Mouse (Mus musculus) myocyte (in vitro differentiated cells): ENCODE measurements around the gene Ptprg. TPM values are rescaled to one million over a fixed set of nuclear protein-coding genes. Genes with fewer than 3 reads are reported as not detected.

Experiments
- H3K27me3 ChIP-seq: one replicate; pipeline ENCODE4 v1.6.1; 2011; ENCODE audit not compliant: control insufficient read depth, insufficient read depth, insufficient read length
- H3K36me3 ChIP-seq: one replicate; pipeline ENCODE4 v1.6.1; 2011; ENCODE audit not compliant: control insufficient read depth, insufficient read depth
- H3K4me2 ChIP-seq: one replicate; pipeline ENCODE4 v1.6.1; 2011; ENCODE audit warnings: low read depth, control low read depth
- H3K4me3 ChIP-seq: one replicate; pipeline ENCODE4 v1.5.1; 2011; ENCODE audit warnings: mild to moderate bottlenecking, control low read depth, moderate library complexity
- H3K79me2 ChIP-seq: one replicate; pipeline ENCODE4 v1.6.1; 2011; ENCODE audit not compliant: control insufficient read depth, insufficient read depth
- H3ac ChIP-seq: one replicate; pipeline ENCODE4 v1.6.1; 2011; ENCODE audit not compliant: control insufficient read depth, insufficient read length
- CEBPB ChIP-seq: IDR thresholded peaks from 2 replicates; pipeline ENCODE4 v1.6.1; 2011; ENCODE audit warnings: mild to moderate bottlenecking, moderate library complexity; ENCODE audit not compliant: poor library complexity, insufficient read depth, severe bottlenecking
- E2F4 ChIP-seq: IDR thresholded peaks from one replicate; pipeline ENCODE4 v1.6.1; 2011; ENCODE audit warnings: mild to moderate bottlenecking, control low read depth, moderate library complexity; ENCODE audit not compliant: insufficient read depth
- MAX ChIP-seq: IDR thresholded peaks from one replicate; pipeline ENCODE4 v1.6.1; 2011; ENCODE audit warnings: low read depth, mild to moderate bottlenecking, control low read depth
- MYOD1 ChIP-seq, 3 experiments: IDR thresholded peaks; one replicate each; pipeline ENCODE4 v1.6.1; 2011; ENCODE audit warnings: control low read depth in 2 of 3, low read depth in 2 of 3, mild to moderate bottlenecking in 2 of 3, moderate library complexity in 1 of 3; ENCODE audit not compliant: insufficient read length in 2 of 3, control insufficient read depth in 1 of 3
- MYOG ChIP-seq, 3 experiments: IDR thresholded peaks; one replicate each; pipeline ENCODE4 v1.6.1; 2011; ENCODE audit warnings: control low read depth in 2 of 3, low read depth in 2 of 3, mild to moderate bottlenecking in 2 of 3; ENCODE audit not compliant: insufficient read length in 2 of 3, control insufficient read depth in 1 of 3, insufficient read depth in 1 of 3
- POLR2A ChIP-seq: IDR thresholded peaks from one replicate; pipeline ENCODE4 v1.6.1; 2011; ENCODE audit warnings: low read depth, mild to moderate bottlenecking, control low read depth, moderate library complexity; ENCODE audit not compliant: insufficient read length
- POLR2AphosphoS2 ChIP-seq: IDR thresholded peaks from one replicate; pipeline ENCODE4 v1.6.1; 2011; ENCODE audit warnings: low read depth, control low read depth; ENCODE audit not compliant: insufficient read length
- REST ChIP-seq: IDR thresholded peaks from one replicate; pipeline ENCODE4 v1.6.1; 2011; ENCODE audit warnings: mild to moderate bottlenecking, control low read depth, moderate library complexity; ENCODE audit not compliant: insufficient read depth, insufficient read length
- SRF ChIP-seq: IDR thresholded peaks from one replicate; pipeline ENCODE4 v1.6.1; 2011; ENCODE audit warnings: low read depth; ENCODE audit not compliant: control insufficient read depth, insufficient read length
- TCF12 ChIP-seq: IDR thresholded peaks from one replicate; pipeline ENCODE4 v1.6.1; 2011; ENCODE audit warnings: mild to moderate bottlenecking, control low read depth; ENCODE audit not compliant: poor library complexity, insufficient read depth, severe bottlenecking
- TCF3 ChIP-seq: IDR thresholded peaks from one replicate; pipeline ENCODE4 v1.6.1; 2011; ENCODE audit warnings: low read depth, control low read depth; ENCODE audit not compliant: insufficient read length
- USF1 ChIP-seq: IDR thresholded peaks from one replicate; pipeline ENCODE4 v1.6.1; 2011; ENCODE audit warnings: low read depth, mild to moderate bottlenecking, control low read depth, moderate library complexity
- polyA plus RNA-seq: library from polyadenylated mRNA; unstranded; fragments of >200 nt; fragmentation: generic; extraction: Trizol; gene quantifications from one replicate; pipeline ENCODE4 v1.2.1, GENCODE M21; 2012; ENCODE audit warnings: missing spikeins

The Ptprg gene
- polyA plus RNA-seq, 1 experiment, result 14.4 TPM

- H3K4me3 ChIP-seq, result no peak overlapping the region
- TF ChIP-seq CEBPB (no peak), MAX (no peak), POLR2AphosphoS2 (no peak), SRF (no peak), MYOD1 (IDR thresholded peaks at IDR 0.05; ENCODE audit: control insufficient read depth in 1 of 3, insufficient read length in 2 of 3, low read depth in 2 of 3) (no peak), TCF3 (no peak), USF1 (no peak), POLR2A (no peak), TCF12 (no peak), REST (no peak), E2F4 (no peak), MYOG (IDR thresholded peaks at IDR 0.05; ENCODE audit: control insufficient read depth in 1 of 3, insufficient read depth in 1 of 3, insufficient read length in 2 of 3, low read depth in 2 of 3) (no peak)
Observed at GRCm38 (mm10) chr14:12178645-12179044, 625.3 kb downstream of the Ptprg start.

GRCm38 (mm10) chr14:12180116-12180515 lies 626.8 kb downstream of the Ptprg start:
- no peak overlapping the region for H3ac ChIP-seq
- H3K4me2 ChIP-seq, result no peak overlapping the region
- H3K27me3 ChIP-seq, result no peaks in the 10 kb centered on the region
- no peak overlapping the region for H3K4me3 ChIP-seq
- no peaks in the 10 kb centered on the region for H3K36me3 ChIP-seq
- TF ChIP-seq TCF3 (no peak), SRF (no peak), TCF12 (no peak), MYOD1 (IDR thresholded peaks at IDR 0.05; ENCODE audit: control insufficient read depth in 1 of 3, insufficient read length in 2 of 3, low read depth in 2 of 3) (no peak), REST (no peak), POLR2AphosphoS2 (no peak), POLR2A (no peak)
- no peaks in the 10 kb centered on the region for H3K79me2 ChIP-seq

More at GRCm38 (mm10) chr14:12178645-12179044, 625.3 kb downstream of the Ptprg start:
- Histone ChIP-seq H3K27me3 (no peaks in the 10 kb centered on the region), H3K79me2 (no peaks in the 10 kb centered on the region), H3ac (no peak overlapping the region), H3K4me2 (no peak overlapping the region), H3K36me3 (no peaks in the 10 kb centered on the region)

- Histone ChIP-seq H3K79me2 (no peaks in the 10 kb centered on the region), H3K4me3 (no peak overlapping the region), H3ac (no peak overlapping the region), H3K36me3 (no peaks in the 10 kb centered on the region), H3K4me2 (peak overlapping the region; percentile 16), H3K27me3 (no peaks in the 10 kb centered on the region)
- TF ChIP-seq POLR2AphosphoS2 (no peak), TCF12 (peak; percentile 16), E2F4 (no peak), REST (no peak), MAX (peak; percentile 54), MYOD1 (IDR thresholded peaks at IDR 0.05; ENCODE audit: control insufficient read depth in 1 of 3, insufficient read length in 2 of 3, low read depth in 2 of 3) (peak; percentile 29 to 83 (median 70)), SRF (no peak), TCF3 (peak; percentile 17), USF1 (peak; percentile 60), POLR2A (no peak), MYOG (IDR thresholded peaks at IDR 0.05; ENCODE audit: control insufficient read depth in 1 of 3, insufficient read depth in 1 of 3, insufficient read length in 2 of 3, low read depth in 2 of 3) (peak; percentile 48 to 87 (median 81)), CEBPB (no peak)
Observed at GRCm38 (mm10) chr14:12185040-12185439, 631.7 kb downstream of the Ptprg start.

GRCm38 (mm10) chr14:12188352-12188751 lies 635.0 kb downstream of the Ptprg start:
- Histone ChIP-seq H3K79me2 (no peaks in the 10 kb centered on the region), H3K27me3 (no peaks in the 10 kb centered on the region), H3K36me3 (no peaks in the 10 kb centered on the region), H3K4me2 (no peak overlapping the region), H3K4me3 (no peak overlapping the region), H3ac (no peak overlapping the region)
- TF ChIP-seq SRF (no peak), POLR2AphosphoS2 (no peak), TCF3 (no peak), USF1 (no peak), REST (no peak), E2F4 (no peak), TCF12 (no peak), POLR2A (no peak), MAX (no peak), MYOG (IDR thresholded peaks at IDR 0.05; ENCODE audit: control insufficient read depth in 1 of 3, insufficient read depth in 1 of 3, insufficient read length in 2 of 3, low read depth in 2 of 3) (no peak), MYOD1 (IDR thresholded peaks at IDR 0.05; ENCODE audit: control insufficient read depth in 1 of 3, insufficient read length in 2 of 3, low read depth in 2 of 3) (no peak), CEBPB (no peak)

GRCm38 (mm10) chr14:12189266-12189665 lies 635.9 kb downstream of the Ptprg start:
- no peaks in the 10 kb centered on the region for H3K27me3 ChIP-seq
- no peaks in the 10 kb centered on the region for H3K79me2 ChIP-seq
- TF ChIP-seq E2F4 (no peak), POLR2A (no peak), MYOD1 (IDR thresholded peaks at IDR 0.05; ENCODE audit: control insufficient read depth in 1 of 3, insufficient read length in 2 of 3, low read depth in 2 of 3) (no peak), MYOG (IDR thresholded peaks at IDR 0.05; ENCODE audit: control insufficient read depth in 1 of 3, insufficient read depth in 1 of 3, insufficient read length in 2 of 3, low read depth in 2 of 3) (no peak), CEBPB (no peak), POLR2AphosphoS2 (no peak), SRF (no peak), MAX (no peak), USF1 (no peak), REST (no peak)
- no peak overlapping the region for H3K4me3 ChIP-seq
- no peaks in the 10 kb centered on the region for H3K36me3 ChIP-seq
- H3ac ChIP-seq, result no peak overlapping the region
- H3K4me2 ChIP-seq, result no peak overlapping the region
